Mouse (Mus musculus) c-Kit-positive CD71-negative TER-119-negative erythroid progenitor cells, embryonic 14.5 days (primary cell): ENCODE results near the gene Ifitm7.
"Not testable (repeated sequence)": the region's sequence is repeated elsewhere in the genome, so short reads cannot be mapped to it uniquely, and the experiment has no call there.

Source experiments
- DNase-seq: peaks from one replicate; pipeline ENCODE4 v3.0.0-alpha.2; 2013; ENCODE audit warnings: low read depth

Ifitm7 gene

GRCm38 (mm10) chr16:13986574-13987478 lies at the start of gene Ifitm7, which contains the start of gene 2900011O08Rik:
Gene Ifitm7, minus strand, starts transcription at chr16:13986888.
Gene 2900011O08Rik, plus strand, starts transcription at chr16:13986604.
- DNase-seq, result no peak

DNA sequence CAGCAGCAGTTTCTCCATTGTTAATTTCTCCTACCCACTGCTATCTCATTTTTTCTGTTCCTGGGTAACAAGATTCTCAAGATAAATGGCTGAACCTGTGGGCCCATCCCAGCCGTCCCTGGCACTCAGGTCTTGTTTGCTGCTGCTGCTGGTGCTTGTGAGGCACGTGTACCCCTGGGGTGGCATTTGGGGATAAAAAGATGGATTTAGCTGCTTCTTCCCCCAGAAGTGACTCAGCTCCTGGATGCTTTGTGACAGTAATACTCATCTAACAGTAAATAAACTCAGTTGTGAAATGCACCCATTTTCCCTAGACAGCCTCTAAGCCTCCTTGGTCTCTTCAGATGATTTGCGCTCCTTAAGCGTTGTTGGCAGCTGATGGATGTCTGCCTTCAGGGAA lies 46.4 kb upstream of the Ifitm7 start:
- no peak for DNase-seq

GRCm38 (mm10) chr16:14030650-14031049 lies 44.0 kb upstream of the Ifitm7 start:
- DNase-seq, result no peak

GRCm38 (mm10) chr16:14029851-14030250 lies 43.2 kb upstream of the Ifitm7 start:
- DNase-seq, result no peak

DNA sequence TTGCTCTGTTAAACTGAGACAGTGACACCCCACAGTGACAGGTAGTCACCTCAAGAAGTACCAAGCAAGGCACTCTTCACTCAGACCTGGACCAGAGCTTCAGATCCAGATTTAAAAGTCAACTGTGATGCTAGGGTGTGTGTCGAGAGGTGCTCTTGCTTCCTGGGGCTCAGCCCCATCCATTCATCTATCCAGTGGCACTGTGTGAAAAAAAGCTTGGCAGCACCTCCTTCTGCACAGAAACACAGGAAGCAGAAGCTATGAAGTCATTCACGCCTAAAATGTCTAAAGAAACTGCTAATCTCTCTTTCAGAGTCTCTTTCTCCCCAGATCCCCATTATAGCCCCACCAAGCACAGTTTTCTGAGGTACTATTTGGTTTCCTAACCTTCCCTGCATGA lies 42.4 kb upstream of the Ifitm7 start:
- no peak for DNase-seq

DNA sequence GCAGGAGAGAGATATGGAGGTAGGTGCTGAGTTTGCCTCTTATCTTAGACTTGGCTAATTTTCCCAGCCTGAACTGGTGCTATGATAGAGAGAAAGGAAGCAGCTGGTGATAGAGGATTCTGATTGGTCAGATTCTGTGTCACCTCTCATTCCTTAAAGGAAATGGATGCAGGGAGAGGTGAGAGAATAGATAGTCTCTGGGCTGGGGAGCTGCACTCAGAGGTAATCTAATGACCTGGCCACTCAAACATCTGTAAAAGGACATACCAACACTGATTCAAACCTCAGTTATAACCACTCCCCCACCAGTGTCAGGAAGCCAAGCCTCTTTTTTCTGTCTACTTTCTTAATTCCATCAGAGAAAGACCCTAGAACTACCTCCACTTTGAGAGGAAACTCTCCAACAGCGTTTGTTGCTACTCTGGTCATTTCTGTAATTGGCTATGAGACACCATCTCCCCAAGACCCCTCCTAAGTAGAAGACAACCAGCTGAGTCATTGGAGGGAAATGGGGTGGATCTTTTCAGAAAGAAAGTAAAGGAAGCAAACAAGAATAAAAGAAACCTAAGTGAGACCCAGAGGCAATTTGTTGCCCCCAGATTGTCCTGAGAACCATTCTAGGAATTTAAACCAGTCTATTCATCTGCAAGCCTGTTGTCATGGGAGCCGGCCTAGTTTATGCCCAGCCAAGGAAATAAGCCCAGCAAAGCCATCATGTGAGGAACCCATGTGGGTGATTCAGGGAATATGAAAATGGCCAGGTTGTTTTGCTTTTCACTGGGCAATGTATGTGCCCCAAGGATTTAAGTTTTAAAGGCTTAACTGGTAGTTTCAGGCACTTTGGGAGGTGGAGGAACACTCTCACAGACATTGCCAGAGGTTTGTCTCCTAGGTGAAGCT lies 38.7 kb upstream of the Ifitm7 start:
- no peak for DNase-seq

DNA sequence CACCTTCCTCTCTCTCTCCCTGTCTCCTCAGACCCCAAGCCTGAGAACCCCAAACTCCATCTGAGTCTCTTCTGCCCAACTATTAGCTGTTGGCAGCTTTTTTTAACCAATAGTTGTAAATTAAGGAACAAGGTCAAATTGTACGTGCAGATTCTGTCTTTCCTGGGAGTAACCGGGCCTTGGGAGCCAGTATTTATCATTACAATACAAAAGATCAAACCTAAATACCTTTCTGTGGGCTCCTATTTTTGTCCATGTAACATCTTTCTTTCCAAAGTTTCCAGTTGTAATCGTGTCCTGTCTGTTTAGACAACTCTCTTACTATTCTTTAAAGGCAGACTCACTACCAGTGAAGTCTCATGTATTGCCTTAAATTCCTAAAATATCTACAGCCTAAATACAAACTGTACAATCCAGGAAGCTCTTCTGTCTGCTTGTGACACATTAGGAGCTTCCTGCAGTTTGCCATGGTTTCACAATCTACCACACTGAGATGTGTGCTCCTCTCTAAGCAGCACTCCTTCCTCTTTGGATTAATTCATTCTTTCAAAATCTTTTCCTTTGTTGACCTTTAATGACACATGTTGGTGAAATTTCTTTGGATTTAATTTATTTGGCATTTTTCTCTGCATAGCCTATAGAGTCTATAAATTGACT lies 34.6 kb upstream of the Ifitm7 start:
- DNase-seq, result no peak

- DNase-seq, result no peak
Observed at GRCm38 (mm10) chr16:14017306-14017705, 30.6 kb upstream of the Ifitm7 start.

GRCm38 (mm10) chr16:14009966-14010365 lies 23.3 kb upstream of the Ifitm7 start:
- no peak for DNase-seq

GRCm38 (mm10) chr16:14008708-14009107 lies 22.0 kb upstream of the Ifitm7 start:
- no peak for DNase-seq

DNA sequence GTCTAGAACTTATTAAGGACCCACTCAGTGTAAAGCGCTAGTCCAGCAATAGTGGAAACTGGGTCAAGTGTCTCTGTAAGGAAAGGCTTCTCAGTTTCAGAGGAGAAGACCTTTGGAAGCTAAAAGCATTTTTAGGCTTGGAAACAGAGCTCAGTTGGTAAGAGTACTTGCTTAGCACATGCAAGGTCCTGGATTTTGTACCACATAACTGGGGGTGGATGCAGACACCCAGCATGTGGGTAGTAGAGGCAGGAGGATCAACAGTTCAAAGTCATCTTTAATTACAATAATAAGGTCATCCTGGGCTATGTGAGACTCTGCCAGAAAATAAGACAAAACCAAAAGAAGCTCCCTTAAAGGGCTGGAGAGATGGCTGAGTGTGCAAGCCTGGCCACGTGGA lies 21.4 kb upstream of the Ifitm7 start:
- DNase-seq, result no peak

- DNase-seq, result no peak
Observed at GRCm38 (mm10) chr16:14005266-14005665, 18.6 kb upstream of the Ifitm7 start.

- no peak for DNase-seq
Observed at GRCm38 (mm10) chr16:14004726-14005125, 18.0 kb upstream of the Ifitm7 start.

DNA sequence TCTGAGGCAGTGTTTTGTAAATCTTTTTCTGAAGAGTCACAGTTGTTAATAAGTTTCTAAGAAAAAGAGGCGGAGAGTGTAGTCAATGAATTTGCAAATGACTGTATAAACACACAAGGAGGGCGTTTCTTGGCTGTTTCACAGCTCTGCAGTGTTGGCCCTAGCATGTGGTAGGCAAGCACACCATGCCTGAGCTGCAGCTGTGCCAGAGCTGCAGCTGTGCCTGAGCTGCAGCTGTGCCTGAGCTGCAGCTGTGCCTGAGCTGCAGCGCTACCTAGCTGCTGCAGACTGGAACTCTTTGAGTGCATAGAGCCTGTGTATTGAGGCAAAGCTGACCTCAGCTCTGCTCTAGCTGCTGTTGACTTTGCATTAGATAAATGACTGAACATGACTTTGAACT lies 17.5 kb upstream of the Ifitm7 start:
- DNase-seq, result no peak

DNA sequence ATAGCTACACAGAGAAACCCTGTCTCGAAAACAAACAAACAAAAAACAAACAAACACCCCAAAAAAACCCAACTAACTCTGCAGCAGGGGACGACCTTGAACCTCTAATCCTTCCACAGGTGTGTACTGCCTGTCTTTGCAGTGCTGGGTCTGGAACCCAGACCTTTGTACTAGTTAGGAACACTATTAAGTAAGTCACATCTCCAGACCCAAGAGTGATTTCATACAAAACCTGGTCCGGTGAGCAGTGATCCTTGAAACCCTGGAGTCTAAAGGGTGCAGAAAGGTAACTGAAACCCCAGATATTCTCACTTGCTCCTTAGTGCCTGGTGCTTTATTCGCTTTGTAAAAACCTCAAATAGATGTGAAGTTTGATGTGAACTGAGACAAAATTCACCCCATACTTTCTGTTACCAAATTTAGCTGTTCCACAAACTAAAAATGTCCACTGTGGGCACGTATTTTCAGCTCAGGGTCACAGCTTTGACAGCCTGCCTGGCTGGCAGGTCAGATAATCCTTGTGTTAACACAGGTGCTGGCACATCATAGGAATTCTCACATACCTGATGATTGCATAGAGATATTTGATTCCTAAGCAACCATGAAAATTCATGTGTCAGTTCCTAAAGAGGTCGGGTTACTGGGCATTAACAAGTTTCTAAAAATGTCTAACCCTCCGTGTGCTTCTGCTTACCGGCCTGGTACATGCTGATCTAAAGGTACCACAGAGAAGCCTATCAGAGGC lies 16.9 kb upstream of the Ifitm7 start:
- no peak for DNase-seq

GRCm38 (mm10) chr16:13994502-13994901 lies 7.8 kb upstream of the Ifitm7 start:
- DNase-seq, result no peak

DNA sequence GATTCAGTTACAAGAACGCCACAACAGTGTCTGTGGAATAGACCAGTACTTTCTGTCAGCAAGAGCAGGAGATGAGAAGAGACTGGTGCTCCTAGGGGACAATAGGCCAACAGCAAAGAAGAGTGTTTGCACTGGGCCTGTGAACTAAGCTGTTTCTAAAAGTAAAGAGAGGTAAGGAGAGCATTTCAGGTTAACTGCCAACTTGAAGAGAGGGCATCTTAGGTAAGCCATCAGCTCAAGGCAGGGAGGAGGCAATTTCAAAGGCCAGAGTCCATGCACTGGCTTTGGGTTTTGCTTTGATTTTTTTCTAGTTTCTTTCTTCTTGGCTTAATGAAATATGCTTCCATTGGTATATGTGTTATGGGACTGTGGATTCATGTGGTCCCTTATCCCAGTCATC lies 7.4 kb upstream of the Ifitm7 start:
- DNase-seq, result no peak

DNA sequence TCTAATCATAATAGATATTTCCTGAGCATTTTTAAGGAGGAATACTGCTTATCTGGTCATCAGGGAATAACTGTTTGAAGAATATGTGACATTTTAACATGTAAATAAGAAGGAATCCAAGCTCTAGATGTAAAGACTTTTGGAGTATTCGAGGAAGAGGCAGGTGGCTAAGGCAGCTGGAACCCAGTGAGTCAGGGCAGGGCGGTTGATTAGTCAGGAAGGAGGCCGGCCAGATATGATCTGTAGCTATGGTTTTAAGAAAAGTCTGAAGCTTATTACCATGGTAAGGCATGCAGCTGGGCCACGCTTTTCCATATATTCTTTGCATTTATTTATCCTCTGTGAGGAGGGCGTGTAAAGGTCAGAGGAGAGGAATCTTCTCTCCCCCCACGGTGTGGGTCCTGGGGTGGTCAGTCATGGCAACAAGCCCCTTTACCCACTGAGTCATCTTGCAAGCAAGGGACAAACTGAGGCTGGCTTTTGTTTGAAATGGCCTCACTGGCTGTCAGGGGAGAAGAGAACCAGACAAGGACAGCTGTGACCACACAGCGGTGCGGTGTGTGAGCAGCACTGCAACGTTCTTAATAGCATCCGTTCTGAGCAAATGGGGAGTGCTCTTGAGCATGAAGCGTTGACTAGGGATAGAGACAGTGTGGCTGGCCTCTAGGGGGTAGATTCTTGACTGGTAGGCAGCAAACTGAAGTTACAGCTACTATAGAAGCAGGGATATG lies 6.0 kb upstream of the Ifitm7 start:
- no peak for DNase-seq

- no peak for DNase-seq
Observed at GRCm38 (mm10) chr16:13986197-13986573, 503 bp downstream of the Ifitm7 start.

GRCm38 (mm10) chr16:13983161-13983560 lies 3.5 kb downstream of the Ifitm7 start:
- no peak for DNase-seq

DNA sequence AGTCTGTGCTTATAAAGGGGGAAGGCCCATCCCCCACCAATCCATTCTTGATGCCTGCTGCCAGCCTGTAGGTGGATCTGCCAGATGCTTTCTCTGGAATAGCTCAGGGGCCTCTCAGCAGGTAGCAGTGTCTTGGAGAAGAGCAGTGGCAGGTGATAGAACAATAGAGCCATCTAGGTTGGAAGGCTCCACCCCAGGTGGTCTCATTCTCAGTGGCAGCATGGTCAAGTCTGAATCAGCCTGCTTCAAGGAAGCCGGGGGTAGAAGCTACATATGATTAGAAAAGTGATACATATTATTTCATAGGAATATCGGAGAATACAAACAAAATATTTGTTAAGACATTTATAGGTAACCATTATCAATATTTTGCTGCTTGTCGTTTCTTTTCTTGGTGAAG lies 5.0 kb downstream of the Ifitm7 start:
- not testable (repeated sequence) for DNase-seq
